Mouse (Mus musculus): Measurements from ENCODE around the gene Gdpd1. TPM values are rescaled to one million over a fixed set of nuclear protein-coding genes. Genes with fewer than 3 reads are reported as not detected.

Gdpd1 gene
- total and polyA plus RNA-seq, 2 experiments from 2014 or later, result 59.9 to 157 TPM

GRCm38 (mm10) chr11:86996266-86996665, 77.6 kb downstream of the Gdpd1 start:
- H3K4me3 ChIP-seq (ENCODE audit: low read length), result no peak overlapping the region
- 48% methylated on average over 2 of the region's 2 CpGs for WGBS
- DNase-seq (ENCODE audit: low spot score) (no peak), ATAC-seq (no peak)
- H3K36me3 ChIP-seq (ENCODE audit: insufficient read depth, low read length), result no peaks in the 10 kb centered on the region
- no peak overlapping the region for H3K4me2 ChIP-seq (ENCODE audit: low read depth, low read length)
- no peaks in the 10 kb centered on the region for H3K27me3 ChIP-seq (ENCODE audit: insufficient read depth, low read length)
- H3K9me3 ChIP-seq (ENCODE audit: low read length), result no peaks in the 10 kb centered on the region
- H3K9ac ChIP-seq (replicated peaks; ENCODE audit: low read length), result no peak overlapping the region
- TF ChIP-seq CTCF (IDR thresholded peaks at IDR 0.05; ENCODE audit: low read depth), result no peak
- no peak overlapping the region for H3K27ac ChIP-seq
- H3K4me1 ChIP-seq (ENCODE audit: insufficient read depth, low read length), result no peaks in the 10 kb centered on the region

GRCm38 (mm10) chr11:86995625-86996221, 78.1 kb downstream of the Gdpd1 start:
- no peak overlapping the region for H3K4me3 ChIP-seq (ENCODE audit: low read length)
- WGBS, result 12% methylated on average over 6 of the region's 6 CpGs
- H3K9me3 ChIP-seq (ENCODE audit: low read length), result no peaks in the 10 kb centered on the region
- H3K9ac ChIP-seq (replicated peaks; ENCODE audit: low read length), result no peak overlapping the region
- H3K27ac ChIP-seq, result no peak overlapping the region
- ATAC-seq, result no peak
- peak; percentile 87 for TF ChIP-seq CTCF (IDR thresholded peaks at IDR 0.05; ENCODE audit: low read depth)
- H3K4me2 ChIP-seq (ENCODE audit: low read depth, low read length), result no peak overlapping the region
- DNase-seq (ENCODE audit: low spot score), result peak; percentile 84
- no peaks in the 10 kb centered on the region for H3K36me3 ChIP-seq (ENCODE audit: insufficient read depth, low read length)
- H3K4me1 ChIP-seq (ENCODE audit: insufficient read depth, low read length), result peaks cover under 1% of the 10 kb centered on the region; the same call in 1 of the 2 replicates
- H3K27me3 ChIP-seq (ENCODE audit: insufficient read depth, low read length), result no peaks in the 10 kb centered on the region

- peaks cover 4% of the 10 kb centered on the region; the same call in 1 of the 2 replicates for H3K4me1 ChIP-seq (ENCODE audit: insufficient read depth, low read length)
- no peaks in the 10 kb centered on the region for H3K27me3 ChIP-seq (ENCODE audit: insufficient read depth, low read length)
- H3K36me3 ChIP-seq (ENCODE audit: insufficient read depth, low read length), result no peaks in the 10 kb centered on the region
- H3K9me3 ChIP-seq (ENCODE audit: low read length), result no peaks in the 10 kb centered on the region
- H3K4me2 ChIP-seq (ENCODE audit: low read depth, low read length), result no peak overlapping the region
- H3K9ac ChIP-seq (replicated peaks; ENCODE audit: low read length), result no peak overlapping the region
- no peak overlapping the region for H3K4me3 ChIP-seq (ENCODE audit: low read length)
- DNase-seq (ENCODE audit: low spot score) (no peak), ATAC-seq (no peak)
- no peak overlapping the region for H3K27ac ChIP-seq
- TF ChIP-seq CTCF (IDR thresholded peaks at IDR 0.05; ENCODE audit: low read depth), result no peak
- 48% methylated on average over 10 of the region's 10 CpGs for WGBS
Observed at GRCm38 (mm10) chr11:86994791-86995624, 78.9 kb downstream of the Gdpd1 start.

GRCm38 (mm10) chr11:86994330-86994729, 79.5 kb downstream of the Gdpd1 start:
- no peaks in the 10 kb centered on the region for H3K9me3 ChIP-seq (ENCODE audit: low read length)
- 3% methylated on average over 5 of the region's 6 CpGs for WGBS
- H3K27me3 ChIP-seq (ENCODE audit: insufficient read depth, low read length), result no peaks in the 10 kb centered on the region
- H3K4me1 ChIP-seq (ENCODE audit: insufficient read depth, low read length), result peaks cover 4% of the 10 kb centered on the region; the same call in 1 of the 2 replicates
- ATAC-seq (no peak), DNase-seq (ENCODE audit: low spot score) (no peak)
- H3K4me3 ChIP-seq (ENCODE audit: low read length), result peak overlapping the region; percentile 89
- no peak overlapping the region for H3K9ac ChIP-seq (replicated peaks; ENCODE audit: low read length)
- peak overlapping the region; percentile 83 for H3K4me2 ChIP-seq (ENCODE audit: low read depth, low read length)
- no peak overlapping the region for H3K27ac ChIP-seq
- H3K36me3 ChIP-seq (ENCODE audit: insufficient read depth, low read length), result no peaks in the 10 kb centered on the region
- TF ChIP-seq CTCF (IDR thresholded peaks at IDR 0.05; ENCODE audit: low read depth), result no peak

GRCm38 (mm10) chr11:86993041-86994037, 80.5 kb downstream of the Gdpd1 start, which contains the start of gene Ypel2:
TSS of gene Ypel2 (minus strand) at chr11:86993707.
- TF ChIP-seq CTCF (IDR thresholded peaks at IDR 0.05; ENCODE audit: low read depth), result peak; percentile 18; the same call in 1 of the 2 replicates
- peaks cover 4% of the 10 kb centered on the region; the same call in 1 of the 2 replicates for H3K4me1 ChIP-seq (ENCODE audit: insufficient read depth, low read length)
- peak within 1 kb of the TSS; percentile 89 for H3K4me3 ChIP-seq (ENCODE audit: low read length)
- no peaks in the 10 kb centered on the region for H3K27me3 ChIP-seq (ENCODE audit: insufficient read depth, low read length)
- no peaks in the 10 kb centered on the region for H3K9me3 ChIP-seq (ENCODE audit: low read length)
- WGBS, result under 1% methylated on average over 96 of the region's 96 CpGs
- ATAC-seq (peak; percentile 100), DNase-seq (ENCODE audit: low spot score) (peak; percentile 97)
- H3K36me3 ChIP-seq (ENCODE audit: insufficient read depth, low read length), result no peaks in the 10 kb centered on the region
- H3K27ac ChIP-seq, result peak within 1 kb of the TSS; percentile 81
- peak within 1 kb of the TSS; percentile 83 for H3K4me2 ChIP-seq (ENCODE audit: low read depth, low read length)
- peak within 1 kb of the TSS; percentile 66 for H3K9ac ChIP-seq (replicated peaks; ENCODE audit: low read length)

- no peaks in the 10 kb centered on the region for H3K9me3 ChIP-seq (ENCODE audit: low read length)
- 1% methylated on average over 13 of the region's 13 CpGs for WGBS
- peak overlapping the region; percentile 66 for H3K9ac ChIP-seq (replicated peaks; ENCODE audit: low read length)
- H3K36me3 ChIP-seq (ENCODE audit: insufficient read depth, low read length), result no peaks in the 10 kb centered on the region
- DNase-seq (ENCODE audit: low spot score) (no peak), ATAC-seq (no peak)
- H3K27me3 ChIP-seq (ENCODE audit: insufficient read depth, low read length), result no peaks in the 10 kb centered on the region
- 0 out of 2 replicates have a peak overlapping the region, but pooled peaks have one; percentile 81 for H3K27ac ChIP-seq
- peak overlapping the region; percentile 89 for H3K4me3 ChIP-seq (ENCODE audit: low read length)
- peak overlapping the region; percentile 83 for H3K4me2 ChIP-seq (ENCODE audit: low read depth, low read length)
- H3K4me1 ChIP-seq (ENCODE audit: insufficient read depth, low read length), result peaks cover 4% of the 10 kb centered on the region; the same call in 1 of the 2 replicates
- no peak for TF ChIP-seq CTCF (IDR thresholded peaks at IDR 0.05; ENCODE audit: low read depth)
Observed at GRCm38 (mm10) chr11:86992461-86992988, 81.3 kb downstream of the Gdpd1 start.

Measured in hindbrain, postnatal 0 days (tissue).